Mouse (Mus musculus): ENCODE measurements around the gene Grik2. TPM values are rescaled to one million over a fixed set of nuclear protein-coding genes. Genes with fewer than 3 reads are reported as not detected.

Gene Grik2
- polyA plus RNA-seq, 1 experiment, result not detected

DNA sequence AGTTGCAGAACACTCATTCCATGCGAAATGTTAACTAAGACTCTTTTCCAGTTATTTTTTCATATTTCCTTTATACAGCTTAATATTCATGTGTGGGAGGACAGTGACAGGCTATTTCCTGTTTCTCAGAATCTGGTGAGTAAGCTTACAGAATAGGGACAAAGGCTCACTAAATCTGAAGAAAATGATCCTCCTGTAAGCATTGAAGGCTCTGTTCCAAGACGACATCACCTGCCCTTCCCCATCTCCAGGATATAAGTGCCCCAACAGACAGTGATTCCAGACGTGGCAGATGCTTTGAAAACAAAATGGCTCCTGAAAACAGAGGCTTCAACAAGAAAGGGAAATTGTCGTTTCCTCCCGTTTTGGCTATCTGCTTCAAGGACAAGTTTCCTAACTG is 71.7 kb downstream of the Grik2 start:
- TF ChIP-seq POLR2A (IDR thresholded peaks at IDR 0.05; ENCODE audit: borderline replicate concordance, low read depth, low read length), result no peak
- TF ChIP-seq CTCF (IDR thresholded peaks at IDR 0.05; ENCODE audit: low read depth, low read length), result no peak
- H3K4me1 ChIP-seq (ENCODE audit: control insufficient read depth, insufficient read depth, low read length), result no peaks in the 10 kb centered on the region
- no peak overlapping the region for H3K4me3 ChIP-seq (ENCODE audit: insufficient read depth, low read length)
- no peak overlapping the region for H3K27ac ChIP-seq (ENCODE audit: insufficient read depth, low read depth, low read length)

DNA sequence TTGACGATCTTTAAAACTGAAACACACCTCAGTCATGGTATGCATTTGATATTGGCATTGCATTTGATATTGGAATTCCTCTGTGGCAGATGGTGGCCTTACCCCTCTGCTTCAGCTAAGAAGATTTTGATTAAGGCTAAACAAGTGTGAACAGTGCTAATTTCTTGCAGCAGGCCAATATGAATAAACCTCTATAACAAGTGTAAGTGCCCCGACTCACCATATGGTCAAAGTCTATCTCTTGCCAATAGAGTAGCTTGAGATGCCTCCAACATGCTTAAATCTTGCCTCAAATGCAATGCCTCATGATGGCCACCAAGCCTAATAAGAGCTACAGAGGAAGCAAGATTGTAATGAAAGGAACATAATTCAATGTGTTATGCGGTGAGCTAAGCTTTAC is 78.8 kb downstream of the Grik2 start:
- H3K27ac ChIP-seq (ENCODE audit: insufficient read depth, low read depth, low read length), result no peak overlapping the region
- no peak overlapping the region for H3K4me3 ChIP-seq (ENCODE audit: insufficient read depth, low read length)
- TF ChIP-seq POLR2A (IDR thresholded peaks at IDR 0.05; ENCODE audit: borderline replicate concordance, low read depth, low read length) (no peak), CTCF (IDR thresholded peaks at IDR 0.05; ENCODE audit: low read depth, low read length) (no peak)
- no peaks in the 10 kb centered on the region for H3K4me1 ChIP-seq (ENCODE audit: control insufficient read depth, insufficient read depth, low read length)

DNA sequence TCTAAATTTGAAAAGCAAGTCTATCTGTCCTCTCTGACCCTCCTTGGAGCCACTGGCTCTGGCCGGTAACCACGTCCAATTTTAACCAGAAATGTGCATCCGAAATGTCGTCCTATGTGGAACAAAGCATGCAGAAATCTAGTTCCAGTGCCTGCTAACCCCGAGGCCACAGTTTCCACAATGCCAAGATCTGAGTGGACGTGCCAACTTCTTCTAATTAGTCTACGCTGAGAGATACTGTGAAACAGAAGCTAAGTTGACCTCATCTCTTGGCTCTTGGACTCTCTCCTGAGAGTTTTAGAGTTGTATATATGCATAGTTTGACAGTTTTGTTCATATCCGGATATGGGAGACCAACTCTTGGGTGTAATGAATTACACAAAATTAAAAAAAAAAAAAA is 84.1 kb downstream of the Grik2 start:
- no peaks in the 10 kb centered on the region for H3K4me1 ChIP-seq (ENCODE audit: control insufficient read depth, insufficient read depth, low read length)
- H3K4me3 ChIP-seq (ENCODE audit: insufficient read depth, low read length), result no peak overlapping the region
- no peak overlapping the region for H3K27ac ChIP-seq (ENCODE audit: insufficient read depth, low read depth, low read length)
- no peak for TF ChIP-seq CTCF (IDR thresholded peaks at IDR 0.05; ENCODE audit: low read depth, low read length)
- no peak for TF ChIP-seq POLR2A (IDR thresholded peaks at IDR 0.05; ENCODE audit: borderline replicate concordance, low read depth, low read length)

DNA sequence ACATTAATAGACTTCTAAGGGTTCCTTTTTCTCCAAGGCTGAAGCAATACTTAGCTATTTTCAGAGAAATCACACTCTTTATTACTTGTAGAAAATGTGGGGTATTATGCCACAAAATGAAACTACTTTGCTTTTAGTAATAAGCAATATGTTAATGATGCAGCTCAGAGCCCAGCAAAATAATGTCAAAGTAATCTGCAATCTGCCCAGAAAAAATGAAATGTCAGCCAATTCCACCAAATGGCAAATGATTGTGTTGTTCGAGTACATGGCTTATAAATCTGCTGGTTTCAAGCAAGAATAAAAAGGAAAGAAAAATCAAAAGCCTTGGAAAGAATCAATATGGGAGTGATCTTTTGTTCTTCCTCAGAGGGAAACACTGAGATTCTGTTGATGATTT is 136.2 kb downstream of the Grik2 start:
- TF ChIP-seq CTCF (IDR thresholded peaks at IDR 0.05; ENCODE audit: low read depth, low read length) (no peak), POLR2A (IDR thresholded peaks at IDR 0.05; ENCODE audit: borderline replicate concordance, low read depth, low read length) (no peak)
- no peaks in the 10 kb centered on the region for H3K4me1 ChIP-seq (ENCODE audit: control insufficient read depth, insufficient read depth, low read length)
- no peak overlapping the region for H3K27ac ChIP-seq (ENCODE audit: insufficient read depth, low read depth, low read length)
- H3K4me3 ChIP-seq (ENCODE audit: insufficient read depth, low read length), result no peak overlapping the region

DNA sequence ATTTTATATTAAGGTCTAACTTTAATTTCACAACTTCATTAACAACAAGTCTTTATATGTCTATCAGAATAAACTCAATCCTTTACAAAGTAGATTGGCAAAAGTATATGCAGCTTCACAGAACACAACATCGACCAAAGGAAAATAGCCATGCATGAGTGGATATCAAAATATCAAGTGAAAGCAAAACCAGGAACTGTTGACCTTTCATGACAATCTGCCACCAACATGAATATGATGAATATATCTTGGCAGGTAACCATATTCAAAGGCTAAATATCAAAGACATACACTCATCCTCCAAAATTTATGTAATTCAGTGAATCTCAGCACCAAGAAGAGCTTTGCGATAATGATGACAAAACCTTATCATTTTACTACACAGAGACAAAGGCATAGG is 141.4 kb downstream of the Grik2 start:
- no peak overlapping the region for H3K27ac ChIP-seq (ENCODE audit: insufficient read depth, low read depth, low read length)
- TF ChIP-seq CTCF (IDR thresholded peaks at IDR 0.05; ENCODE audit: low read depth, low read length) (no peak), POLR2A (IDR thresholded peaks at IDR 0.05; ENCODE audit: borderline replicate concordance, low read depth, low read length) (no peak)
- H3K4me1 ChIP-seq (ENCODE audit: control insufficient read depth, insufficient read depth, low read length), result no peaks in the 10 kb centered on the region
- H3K4me3 ChIP-seq (ENCODE audit: insufficient read depth, low read length), result no peak overlapping the region

DNA sequence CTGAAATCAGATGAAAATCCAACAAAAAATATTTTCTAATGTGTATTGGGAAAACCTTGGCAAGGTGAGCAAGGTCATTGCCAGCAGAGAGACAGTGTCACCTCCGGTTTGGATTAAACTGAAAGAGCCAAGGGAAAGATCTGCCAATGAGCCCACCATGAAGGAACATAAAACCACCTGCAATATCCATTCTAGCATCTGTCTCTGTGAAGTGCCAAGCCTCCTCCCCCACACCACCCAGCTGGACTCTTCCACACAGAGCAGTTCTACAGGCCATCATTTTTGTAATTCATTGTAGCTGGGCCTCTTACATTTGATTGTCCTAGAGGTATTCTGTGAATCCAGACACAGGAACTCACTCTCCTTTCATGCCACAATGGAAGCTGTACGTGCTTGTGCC is 148.7 kb downstream of the Grik2 start:
- H3K4me3 ChIP-seq (ENCODE audit: insufficient read depth, low read length), result no peak overlapping the region
- no peaks in the 10 kb centered on the region for H3K4me1 ChIP-seq (ENCODE audit: control insufficient read depth, insufficient read depth, low read length)
- TF ChIP-seq POLR2A (IDR thresholded peaks at IDR 0.05; ENCODE audit: borderline replicate concordance, low read depth, low read length) (no peak), CTCF (IDR thresholded peaks at IDR 0.05; ENCODE audit: low read depth, low read length) (no peak)
- H3K27ac ChIP-seq (ENCODE audit: insufficient read depth, low read depth, low read length), result no peak overlapping the region

DNA sequence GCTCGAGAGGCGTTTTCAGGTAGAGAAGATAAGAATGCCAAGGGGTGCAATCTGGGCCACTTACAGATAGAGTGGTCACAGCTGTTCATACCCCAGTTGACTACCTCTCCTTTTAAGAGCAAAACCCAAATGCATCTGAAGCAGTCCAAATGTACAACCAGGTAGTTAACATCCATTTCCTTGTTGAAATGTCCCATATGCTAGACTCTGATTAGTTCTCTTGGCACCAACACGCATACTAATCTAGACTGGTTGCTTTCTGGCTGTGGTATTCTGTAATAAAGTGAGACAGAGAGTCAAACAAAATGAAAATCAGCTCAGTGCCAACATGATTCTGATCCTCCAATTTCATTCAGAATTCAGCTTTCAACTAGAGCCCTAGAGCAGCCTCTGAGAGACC is 164.6 kb downstream of the Grik2 start:
- H3K27ac ChIP-seq (ENCODE audit: insufficient read depth, low read depth, low read length), result no peak overlapping the region
- TF ChIP-seq POLR2A (IDR thresholded peaks at IDR 0.05; ENCODE audit: borderline replicate concordance, low read depth, low read length), result no peak
- no peak for TF ChIP-seq CTCF (IDR thresholded peaks at IDR 0.05; ENCODE audit: low read depth, low read length)
- H3K4me1 ChIP-seq (ENCODE audit: control insufficient read depth, insufficient read depth, low read length), result no peaks in the 10 kb centered on the region
- H3K4me3 ChIP-seq (ENCODE audit: insufficient read depth, low read length), result no peak overlapping the region

DNA sequence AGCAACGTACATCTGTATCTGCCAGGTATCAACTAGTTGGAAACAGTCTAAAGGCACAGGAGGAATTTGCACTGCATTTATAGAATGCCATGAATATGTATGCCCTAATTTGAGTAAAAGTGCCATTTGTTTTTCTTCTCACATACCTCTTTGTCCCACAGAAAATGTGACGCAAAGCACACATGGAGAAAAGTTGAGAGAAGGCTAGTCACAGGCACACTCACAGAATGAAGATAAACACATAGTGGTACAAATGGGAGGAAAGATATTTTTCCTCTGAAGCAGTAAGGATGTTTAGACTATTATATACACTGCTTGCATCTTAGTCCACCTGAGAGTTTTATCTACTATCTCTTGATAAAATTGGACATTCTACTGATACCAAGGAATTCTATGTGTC is 190.9 kb downstream of the Grik2 start:
- no peak overlapping the region for H3K27ac ChIP-seq (ENCODE audit: insufficient read depth, low read depth, low read length)
- H3K4me1 ChIP-seq (ENCODE audit: control insufficient read depth, insufficient read depth, low read length), result no peaks in the 10 kb centered on the region
- no peak for TF ChIP-seq CTCF (IDR thresholded peaks at IDR 0.05; ENCODE audit: low read depth, low read length)
- no peak for TF ChIP-seq POLR2A (IDR thresholded peaks at IDR 0.05; ENCODE audit: borderline replicate concordance, low read depth, low read length)
- no peak overlapping the region for H3K4me3 ChIP-seq (ENCODE audit: insufficient read depth, low read length)

DNA sequence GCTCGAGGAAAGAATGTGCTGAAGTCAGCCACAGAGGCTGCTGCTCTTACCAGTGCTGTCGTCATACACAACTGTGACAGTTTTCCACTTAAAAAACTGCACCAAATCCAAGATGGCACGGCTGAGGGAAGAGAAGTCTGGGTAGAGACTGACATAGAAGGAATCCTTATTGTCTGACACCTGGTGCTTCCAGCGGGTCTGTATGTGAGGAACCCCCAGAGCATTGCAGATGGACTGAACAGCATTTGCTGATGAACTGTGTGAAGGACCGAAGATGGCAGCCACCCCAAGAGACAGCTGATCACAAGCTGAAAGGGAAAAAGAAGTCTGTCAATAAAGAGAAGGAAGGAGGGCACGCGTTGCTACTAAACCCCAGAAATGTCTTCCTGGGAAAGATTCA is 215.1 kb downstream of the Grik2 start:
- Histone ChIP-seq H3K4me3 (ENCODE audit: insufficient read depth, low read length) (no peak overlapping the region), H3K27ac (ENCODE audit: insufficient read depth, low read depth, low read length) (no peak overlapping the region), H3K4me1 (ENCODE audit: control insufficient read depth, insufficient read depth, low read length) (no peaks in the 10 kb centered on the region)
- TF ChIP-seq POLR2A (IDR thresholded peaks at IDR 0.05; ENCODE audit: borderline replicate concordance, low read depth, low read length), result no peak
- TF ChIP-seq CTCF (IDR thresholded peaks at IDR 0.05; ENCODE audit: low read depth, low read length), result no peak

DNA sequence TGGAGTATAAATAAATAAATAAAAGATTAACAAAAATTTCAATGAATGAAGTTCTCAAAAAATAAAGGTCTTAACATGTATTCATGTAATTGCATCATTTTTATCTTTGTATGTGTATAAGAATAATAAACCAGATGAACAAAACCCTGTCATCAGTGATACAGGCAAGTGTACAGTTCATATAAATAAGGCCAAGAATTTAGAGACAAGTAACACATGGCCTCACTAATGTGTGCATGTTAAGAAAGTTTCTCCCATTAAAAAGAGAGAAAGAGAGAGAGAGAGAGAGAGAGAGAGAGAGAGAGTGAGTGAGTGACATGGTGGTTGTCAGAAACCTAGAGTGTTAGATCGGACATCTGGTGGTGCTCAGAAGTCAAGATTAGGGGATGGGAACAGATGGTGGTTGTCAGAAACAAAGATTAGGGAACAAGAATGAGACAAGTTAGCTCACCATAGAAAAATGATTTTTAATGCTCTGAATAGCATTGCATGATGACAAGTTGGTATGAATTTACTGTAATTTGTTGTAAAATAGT is 228.6 kb downstream of the Grik2 start:
- Histone ChIP-seq H3K4me1 (ENCODE audit: control insufficient read depth, insufficient read depth, low read length) (no peaks in the 10 kb centered on the region), H3K4me3 (ENCODE audit: insufficient read depth, low read length) (no peak overlapping the region), H3K27ac (ENCODE audit: insufficient read depth, low read depth, low read length) (no peak overlapping the region)
- no peak for TF ChIP-seq CTCF (IDR thresholded peaks at IDR 0.05; ENCODE audit: low read depth, low read length)
- TF ChIP-seq POLR2A (IDR thresholded peaks at IDR 0.05; ENCODE audit: borderline replicate concordance, low read depth, low read length), result no peak

DNA sequence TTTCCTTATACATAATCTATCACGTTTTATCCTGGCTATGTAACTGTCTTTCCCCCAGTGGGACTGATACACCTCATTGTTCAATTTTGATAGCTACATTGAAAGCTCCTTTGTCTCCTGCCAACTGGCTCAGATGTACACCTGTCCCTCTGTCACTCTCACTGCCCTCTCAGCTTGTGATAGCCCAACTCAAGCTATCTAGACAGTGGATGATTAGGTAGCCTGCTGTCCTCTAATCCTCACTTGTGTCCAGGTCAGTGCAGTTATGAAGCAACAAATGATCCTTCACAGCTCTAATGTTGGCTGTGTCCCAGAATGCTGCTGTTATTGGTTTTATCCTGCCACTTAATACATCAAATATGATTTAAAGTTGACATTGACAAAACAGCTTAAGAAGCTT is 246.3 kb downstream of the Grik2 start:
- no peak for TF ChIP-seq POLR2A (IDR thresholded peaks at IDR 0.05; ENCODE audit: borderline replicate concordance, low read depth, low read length)
- no peak for TF ChIP-seq CTCF (IDR thresholded peaks at IDR 0.05; ENCODE audit: low read depth, low read length)
- Histone ChIP-seq H3K4me3 (ENCODE audit: insufficient read depth, low read length) (no peak overlapping the region), H3K27ac (ENCODE audit: insufficient read depth, low read depth, low read length) (no peak overlapping the region), H3K4me1 (ENCODE audit: control insufficient read depth, insufficient read depth, low read length) (no peaks in the 10 kb centered on the region)

Data from bone marrow macrophage, adult 2 months (primary cell).